Mouse (Mus musculus): ENCODE measurements around the gene Epm2aip1.

GRCm38 (mm10) chr9:111302196-111302831 lies 30.6 kb downstream of the Epm2aip1 start:
- TF ChIP-seq POLR2AphosphoS2 (IDR thresholded peaks at IDR 0.05; ENCODE audit: low read length): no peak
- no peak for TF ChIP-seq ZC3H11A (IDR thresholded peaks at IDR 0.05; ENCODE audit: low read depth, low read length)
- no peak for TF ChIP-seq POLR2A (IDR thresholded peaks at IDR 0.05; ENCODE audit: control insufficient read depth in 1 of 2, insufficient read depth in 1 of 2, low read depth in 1 of 2, low read length in 2 of 2, poor library complexity in 1 of 2)
- no peak for TF ChIP-seq CTCF (IDR thresholded peaks at IDR 0.05 in 2 of 3, conservative IDR thresholded peaks at IDR 0.05 in 1 of 3; ENCODE audit: control insufficient read depth in 1 of 3, insufficient read depth in 1 of 3, low read depth in 2 of 3, low read length in 3 of 3, poor library complexity in 1 of 3, severe bottlenecking in 1 of 3)

Measured in MEL (cell line).